Mouse (Mus musculus) lung, adult 2 months (tissue): ENCODE results near the gene Mapk9. TPM values are rescaled to one million over a fixed set of nuclear protein-coding genes. Genes with fewer than 3 reads are reported as not detected.

ENCODE experiments used
- DNase-seq: peaks from one replicate; pipeline ENCODE4 v3.0.0; 2022
- H3K4me1 ChIP-seq: fragments of 200-500 bp; 2 replicates; pipeline ENCODE4 v1.6.1; 2011; ENCODE audit warnings: low read length; ENCODE audit not compliant: control insufficient read depth, insufficient read depth
- H3K4me3 ChIP-seq: fragments of 200-500 bp; replicated peaks from 2 replicates; pipeline ENCODE3; 2011; ENCODE audit warnings: low read depth, mild to moderate bottlenecking, control low read depth, low read length; ENCODE audit errors: extremely low read depth
- CTCF ChIP-seq: fragments of 200-500 bp; IDR thresholded peaks from 2 replicates; pipeline ENCODE4 v1.5.1; 2011; ENCODE audit warnings: mild to moderate bottlenecking, low read length, control low read depth; ENCODE audit not compliant: insufficient read depth
- POLR2A ChIP-seq: fragments of 200-500 bp; IDR thresholded peaks from 2 replicates; pipeline ENCODE4 v1.6.1; 2011; ENCODE audit warnings: low read depth, mild to moderate bottlenecking, control low read depth, low read length, borderline replicate concordance; ENCODE audit errors: extremely low read depth
- WGBS: fragments of 180-500 bp; shearing (Covaris S2); methylation state at CpG from one replicate; pipeline ENCODE4 v1.1.7; 2018; 5-methylcytosine and 5-hydroxymethylcytosine counted together
- polyA plus RNA-seq: library from polyadenylated mRNA; depleted of rRNA; stranded (reverse); fragments of >200 nt; gene quantifications from 2 replicates; pipeline ENCODE4 v1.2.3, GENCODE M21; 2012; rRNA removed

The Mapk9 gene
- polyA plus RNA-seq, 1 experiment, result 22.9 TPM

DNA sequence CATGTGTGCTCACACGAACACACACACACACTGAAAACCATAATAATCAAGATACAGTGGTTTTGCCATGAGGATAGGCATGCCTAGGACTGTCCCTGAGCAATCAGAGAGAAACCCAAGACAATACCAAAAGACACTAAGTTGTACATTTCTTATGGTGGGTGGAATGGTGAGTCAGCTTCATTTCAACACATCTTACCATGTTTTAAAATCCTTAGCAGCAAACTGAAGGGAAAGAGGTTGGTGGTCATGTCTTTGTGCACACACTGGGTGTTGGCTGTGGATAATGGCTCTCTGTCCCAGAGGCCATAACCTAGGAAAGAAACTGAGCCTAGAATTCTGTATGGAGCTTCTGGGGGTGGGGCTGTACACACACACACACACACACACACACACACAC, 87.3 kb downstream of the Mapk9 start:
- H3K4me1 ChIP-seq, result no peaks in the 10 kb centered on the region
- no peak overlapping the region for H3K4me3 ChIP-seq
- TF ChIP-seq POLR2A, result no peak
- no peak for TF ChIP-seq CTCF
- WGBS, result 77% methylated on average over 1 of the region's 1 CpGs
- DNase-seq, result no peak

- 52% methylated on average over 10 of the region's 10 CpGs for WGBS
- H3K4me1 ChIP-seq, result no peaks in the 10 kb centered on the region
- TF ChIP-seq POLR2A, result no peak
- no peak for TF ChIP-seq CTCF
- DNase-seq, result no peak
- H3K4me3 ChIP-seq, result no peak overlapping the region
Observed at GRCm38 (mm10) chr11:49934322-49934721, 87.8 kb downstream of the Mapk9 start.

Other genes starting within 250 kb of the Mapk9 start
- gene Flt4, start 237.5 kb upstream of the Mapk9 start, polyA plus RNA-seq, result 28.0 and 32.0 TPM in 2 replicates
- 2,792 and 3,426 TPM in 2 replicates for gene Scgb3a1, start 183.1 kb upstream of the Mapk9 start, polyA plus RNA-seq
- gene Cnot6, start 134.0 kb upstream of the Mapk9 start, polyA plus RNA-seq, result 9.5 and 15.3 TPM in 2 replicates
- gene Gfpt2, start 52.6 kb upstream of the Mapk9 start, polyA plus RNA-seq, result 7.0 and 8.8 TPM in 2 replicates
- gene Rasgef1c, start 55.1 kb downstream of the Mapk9 start, polyA plus RNA-seq, result 0.26 and 0.91 TPM in 2 replicates
- gene Rnf130, start 178.6 kb downstream of the Mapk9 start, polyA plus RNA-seq, result 38.9 and 47.4 TPM in 2 replicates